Mouse (Mus musculus) urinary bladder, postnatal 4 days (tissue): Measurements from ENCODE around the gene Cs.
"Not testable (repeated sequence)": the region's sequence is repeated elsewhere in the genome, so short reads cannot be mapped to it uniquely, and the experiment has no call there.

Experiments
- DNase-seq, 2 experiments: peaks; one replicate each; pipeline ENCODE4 v3.0.0; 2021 to 2022; ENCODE audit warnings: low spot score in 2 of 2

The Cs gene

DNA sequence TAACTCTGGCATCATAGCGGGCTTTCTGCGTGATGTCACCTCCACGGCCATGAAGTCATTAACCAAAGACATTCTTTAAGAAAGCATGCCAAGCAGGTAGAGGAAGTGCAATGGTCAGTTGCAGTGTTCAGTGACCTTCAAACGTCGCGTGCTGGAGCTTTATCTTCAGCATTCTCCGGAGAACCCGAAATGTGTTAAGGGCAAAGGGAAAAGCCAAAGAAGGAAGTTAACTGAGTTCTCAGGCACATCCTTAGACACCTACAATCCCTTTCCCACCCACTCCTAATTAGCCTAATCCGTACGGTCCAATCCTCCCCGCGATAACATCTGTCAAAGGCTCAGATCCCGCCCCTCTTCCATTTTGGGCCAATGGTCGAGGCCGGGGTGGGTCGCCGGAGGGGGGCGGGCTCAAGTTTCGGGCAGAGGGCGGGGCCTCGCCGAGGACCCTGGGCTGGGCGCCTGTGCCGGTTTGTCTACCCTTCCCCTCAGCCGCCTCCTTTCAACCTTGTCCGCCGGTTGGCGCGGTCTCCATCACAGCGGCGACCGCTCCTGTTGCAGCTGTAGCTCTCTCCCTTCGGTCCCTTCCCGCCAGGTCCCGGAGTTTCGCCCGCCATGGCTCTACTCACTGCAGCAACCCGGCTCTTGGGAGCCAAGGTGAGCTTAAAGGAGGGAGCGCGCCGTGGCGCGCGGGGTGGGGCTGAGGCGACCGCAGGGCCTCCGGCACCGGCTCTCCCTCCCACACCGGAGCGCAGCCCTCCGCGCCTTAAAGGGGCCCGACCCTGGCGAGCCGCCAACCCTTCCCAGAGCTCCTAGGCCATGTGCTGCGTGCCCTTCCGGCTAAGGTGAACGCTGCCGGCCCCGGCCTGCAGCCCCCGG is at the start of gene Cs:
Gene Cs (plus strand): TSS at position 429 of the 876 bp plus-strand sequence.
- peak; percentile 96 to 97 for DNase-seq

DNA sequence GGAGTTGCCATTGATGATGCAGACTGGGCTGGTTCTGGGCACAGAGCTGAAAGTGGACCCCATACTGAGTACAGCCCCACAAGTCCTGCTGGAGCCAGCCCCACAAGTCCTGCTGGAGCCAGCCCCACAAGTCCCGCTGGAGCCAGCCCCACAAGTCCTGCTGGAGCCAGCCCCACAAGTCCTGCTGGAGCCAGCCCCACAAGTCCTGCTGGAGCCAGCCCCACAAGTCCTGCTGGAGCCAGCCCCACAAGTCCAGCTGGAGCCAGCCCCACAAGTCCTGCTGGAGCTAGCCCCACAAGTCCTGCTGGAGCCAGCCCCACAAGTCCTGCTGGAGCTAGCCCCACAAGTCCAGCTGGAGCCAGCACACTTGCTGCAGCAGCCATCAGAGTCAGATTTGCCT is 46.9 kb upstream of the Cs start:
- not testable (repeated sequence) for DNase-seq

DNA sequence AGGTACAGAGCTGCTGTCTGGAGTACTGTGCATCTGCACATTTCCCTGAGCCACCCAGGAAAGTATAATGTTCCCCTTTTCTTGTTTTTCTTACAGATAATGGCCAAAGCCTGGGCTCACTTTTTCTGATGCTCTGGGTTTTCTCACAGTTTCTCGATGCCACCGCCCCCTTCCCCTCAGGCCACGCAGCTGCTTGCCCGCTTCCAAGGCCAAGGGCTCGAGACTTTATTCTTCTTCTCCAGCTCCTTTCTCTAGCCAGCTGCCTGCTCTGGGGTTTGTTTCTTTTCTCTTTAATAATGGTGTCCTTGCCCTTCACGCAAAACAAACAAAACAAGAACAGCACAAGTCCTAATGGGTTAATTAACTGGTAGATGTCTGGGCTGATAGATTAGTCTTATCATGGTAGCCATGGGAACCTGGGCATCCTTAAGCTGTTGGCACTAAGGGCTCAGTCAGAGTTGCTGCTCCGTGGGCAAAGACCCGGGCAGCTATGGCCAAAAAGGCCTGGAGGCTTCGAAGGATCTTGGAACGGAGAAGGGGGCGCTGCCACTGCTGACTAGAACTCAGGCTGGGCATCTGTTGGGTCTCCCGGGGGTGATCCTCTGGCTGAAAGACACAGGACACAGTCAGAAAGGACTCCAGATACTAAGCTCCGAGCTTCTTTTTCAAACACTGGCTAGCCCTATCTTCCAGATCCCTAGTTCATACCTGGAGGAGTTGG is 41.0 kb upstream of the Cs start:
- no peak for DNase-seq

DNA sequence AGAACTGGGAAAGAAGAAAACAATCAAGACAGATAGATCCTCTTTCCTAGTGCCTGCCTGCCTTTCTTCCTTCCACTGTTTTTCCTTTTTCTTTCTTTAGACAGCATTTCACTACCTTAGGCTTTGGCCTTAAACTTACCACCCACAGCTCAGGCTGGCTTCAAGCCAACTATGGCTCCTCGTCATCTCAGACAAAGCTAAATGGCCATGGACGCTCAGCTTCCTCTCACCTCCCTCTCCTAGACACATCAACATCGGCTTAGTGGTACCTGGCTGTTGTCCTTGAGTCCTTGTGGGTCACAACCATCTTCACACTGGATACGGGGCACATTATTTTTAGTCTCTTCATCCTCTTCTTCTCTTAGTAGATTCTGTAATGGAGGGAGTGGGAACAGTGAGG is 40.3 kb upstream of the Cs start:
- no peak for DNase-seq

DNA sequence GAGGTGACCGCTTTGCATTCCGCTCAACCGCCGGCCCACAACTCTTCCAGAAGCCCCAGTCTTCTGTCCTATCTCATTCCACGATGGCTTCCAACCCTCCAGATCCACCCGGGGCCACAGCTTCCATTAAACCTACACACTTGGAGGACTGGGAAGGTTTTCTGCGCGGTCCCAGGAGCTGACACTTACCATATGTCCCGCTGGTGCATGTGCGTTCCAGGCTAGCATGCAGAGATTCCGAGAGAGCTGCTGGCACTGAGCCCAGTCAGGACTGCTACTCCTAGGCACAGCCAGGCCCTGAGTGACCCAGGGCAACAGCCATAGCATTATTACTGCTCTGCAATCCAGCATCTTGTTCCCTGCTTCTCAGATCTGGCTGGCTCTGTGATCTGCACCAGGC is 39.9 kb upstream of the Cs start:
- peak in 1 of 2 experiments; percentile 70 for DNase-seq

DNA sequence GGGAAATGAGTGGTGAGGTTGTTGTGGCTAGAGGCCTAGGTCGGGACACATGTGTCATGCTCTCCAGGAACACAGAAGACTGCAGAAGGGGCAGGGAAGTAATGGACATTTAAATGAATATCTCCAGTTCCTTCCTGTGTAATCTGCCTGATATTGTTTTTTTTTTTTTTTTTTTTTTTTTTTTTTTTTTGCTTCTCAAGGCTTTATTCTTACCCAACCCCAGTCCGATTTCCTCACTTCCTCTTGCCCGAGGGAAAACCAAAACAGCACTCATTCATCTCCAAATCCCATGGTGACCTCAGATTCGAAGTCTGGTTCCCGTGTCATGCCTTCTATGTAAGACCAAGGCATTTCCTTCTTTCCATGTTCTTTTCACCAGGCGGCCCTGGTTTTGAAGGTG is 39.3 kb upstream of the Cs start:
- no peak for DNase-seq

DNA sequence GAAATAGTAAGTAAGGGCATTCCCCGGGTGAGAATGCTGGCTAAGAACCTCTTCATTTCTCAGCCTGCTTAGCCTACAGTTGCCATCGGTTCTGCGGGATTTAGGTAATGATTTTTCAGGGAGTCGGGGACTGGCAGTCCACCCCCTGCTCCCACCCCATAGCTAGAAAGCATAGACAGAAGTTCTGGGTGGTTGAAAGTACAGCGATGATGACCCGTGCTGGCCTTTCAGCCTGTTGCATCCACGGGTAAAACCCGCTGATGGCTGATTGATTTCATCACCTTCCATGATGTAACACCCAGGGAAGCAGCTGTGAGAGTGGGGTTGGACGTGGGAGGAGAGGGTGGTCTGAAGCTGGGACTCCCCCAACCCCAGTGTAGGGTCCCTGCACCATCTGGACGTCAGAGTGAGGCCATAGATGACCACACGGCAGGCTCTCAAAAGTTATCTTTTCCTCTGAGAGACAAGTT is 38.8 kb upstream of the Cs start, which contains the start of gene Il23a:
Gene Il23a (minus strand): TSS at position 51 of the 470 bp plus-strand sequence.
- no peak for DNase-seq

DNA sequence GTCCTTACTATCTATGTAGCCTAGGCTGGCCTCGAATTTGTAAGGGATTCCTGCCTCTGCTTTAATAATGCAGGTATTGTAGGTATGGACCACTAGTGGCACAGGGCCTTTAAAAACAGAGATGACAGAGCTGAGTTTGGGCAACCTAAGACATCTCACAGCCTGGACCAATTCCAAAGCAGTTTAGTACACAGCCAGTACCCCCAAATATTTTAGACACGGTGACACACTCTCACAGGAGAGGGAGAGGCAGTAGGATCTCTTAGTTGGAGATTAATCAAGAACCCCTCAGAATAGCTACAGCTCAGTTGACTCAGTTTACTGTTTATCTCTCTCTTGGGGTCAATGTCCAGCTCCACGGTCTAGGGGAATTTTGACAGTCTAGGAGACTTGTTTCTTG is 35.2 kb upstream of the Cs start:
- DNase-seq = no peak

DNA sequence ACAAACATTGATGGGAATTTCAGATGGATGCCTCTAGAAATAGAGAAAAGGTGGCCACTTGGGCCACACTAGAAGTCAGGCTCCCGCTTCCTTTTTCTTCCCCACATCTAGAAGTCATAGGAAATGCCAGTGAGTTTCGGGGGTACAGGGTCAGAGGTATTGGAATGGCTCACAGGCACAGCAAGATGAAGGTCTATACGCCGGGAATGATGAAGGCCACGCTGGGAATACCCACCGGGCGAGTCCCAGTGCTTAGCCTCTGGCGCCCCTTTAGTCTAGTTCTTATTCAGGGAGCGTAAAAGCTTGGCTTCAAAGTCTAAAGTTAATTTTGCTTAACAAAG is 34.8 kb upstream of the Cs start:
- no peak for DNase-seq

DNA sequence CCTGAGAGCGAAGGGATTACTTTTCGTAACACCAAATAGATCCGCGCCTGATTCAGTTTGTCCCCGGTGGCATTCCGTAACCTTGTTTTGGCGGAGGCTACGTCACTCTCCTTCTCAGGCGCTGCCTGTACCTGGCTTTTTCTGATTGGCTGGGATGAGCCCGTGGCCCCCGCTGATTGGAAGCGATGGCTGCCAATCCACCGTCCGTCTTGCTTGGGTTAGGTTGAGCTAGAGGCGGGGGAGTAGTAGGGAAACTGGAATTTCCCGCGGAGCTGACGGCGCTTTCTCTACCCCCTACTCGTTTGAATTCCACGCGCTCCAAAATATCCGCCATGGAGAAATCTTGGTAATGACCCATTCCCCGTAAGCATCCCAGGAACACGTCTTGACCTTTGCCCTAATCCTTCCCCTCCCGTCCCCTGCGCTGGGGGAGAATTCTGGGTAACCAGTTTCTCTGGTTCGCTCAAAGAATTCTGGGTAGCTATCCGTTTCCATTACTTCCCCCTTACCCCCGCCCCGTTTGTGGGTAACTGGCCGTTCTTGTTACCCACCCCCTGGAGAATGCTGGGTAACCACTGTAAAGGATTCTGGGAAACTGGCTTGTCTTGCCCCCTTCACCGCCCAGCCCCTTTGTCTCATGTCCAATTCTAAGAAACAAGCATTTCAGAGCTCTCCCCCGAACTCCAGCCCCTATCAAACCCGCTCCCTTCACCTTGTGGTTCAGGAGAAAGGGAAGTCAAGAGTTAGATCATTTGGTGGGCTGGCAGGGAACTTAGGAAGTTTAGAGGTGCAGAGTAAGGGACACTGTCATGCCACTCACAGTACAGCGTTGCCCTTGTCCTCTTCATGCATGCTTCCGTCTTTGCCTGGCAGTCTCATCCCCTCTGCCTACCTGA is 34.2 kb upstream of the Cs start, which contains the start of gene Pan2:
Gene Pan2 (plus strand): TSS at position 210 of the 896 bp plus-strand sequence.
- peak; percentile 100 for DNase-seq

DNA sequence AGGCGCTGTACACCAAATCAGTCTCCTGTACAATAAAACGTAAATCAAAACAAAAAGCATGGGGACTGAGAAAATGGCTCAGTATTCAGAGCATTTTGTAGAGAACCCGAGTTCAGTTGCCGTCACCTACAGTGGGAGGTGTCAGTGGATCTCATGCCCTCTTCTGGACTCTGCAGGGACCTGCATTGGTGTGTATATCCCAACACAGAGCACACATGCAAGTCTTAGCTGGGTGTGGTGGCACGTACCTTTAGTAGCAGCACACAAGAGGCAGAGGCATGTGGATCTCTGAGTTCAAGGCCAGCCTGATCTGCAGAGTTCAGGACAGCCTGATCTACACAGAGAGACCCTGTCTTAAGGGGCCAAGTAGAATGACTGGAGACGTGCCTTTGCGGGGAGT is 27.9 kb upstream of the Cs start:
- DNase-seq = no peak

DNA sequence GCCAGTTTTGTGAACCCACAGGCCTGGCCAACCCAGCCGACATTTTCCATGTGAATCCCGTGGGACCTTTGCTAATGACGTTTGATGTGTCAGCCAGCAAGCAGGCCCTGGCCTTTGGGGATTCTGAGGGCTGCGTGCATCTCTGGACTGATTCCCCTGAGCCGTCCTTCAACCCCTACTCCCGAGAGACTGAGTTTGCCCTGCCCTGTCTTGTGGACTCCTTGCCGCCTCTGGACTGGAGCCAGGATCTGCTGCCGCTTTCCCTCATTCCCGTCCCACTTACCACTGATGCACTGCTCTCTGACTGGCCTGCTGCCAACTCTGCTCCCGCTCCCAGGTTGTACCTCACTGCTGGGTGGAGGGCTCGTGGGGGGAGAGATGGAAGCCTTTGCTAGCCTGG is 27.4 kb upstream of the Cs start:
- peak in 1 of 2 experiments; percentile 65 for DNase-seq

DNA sequence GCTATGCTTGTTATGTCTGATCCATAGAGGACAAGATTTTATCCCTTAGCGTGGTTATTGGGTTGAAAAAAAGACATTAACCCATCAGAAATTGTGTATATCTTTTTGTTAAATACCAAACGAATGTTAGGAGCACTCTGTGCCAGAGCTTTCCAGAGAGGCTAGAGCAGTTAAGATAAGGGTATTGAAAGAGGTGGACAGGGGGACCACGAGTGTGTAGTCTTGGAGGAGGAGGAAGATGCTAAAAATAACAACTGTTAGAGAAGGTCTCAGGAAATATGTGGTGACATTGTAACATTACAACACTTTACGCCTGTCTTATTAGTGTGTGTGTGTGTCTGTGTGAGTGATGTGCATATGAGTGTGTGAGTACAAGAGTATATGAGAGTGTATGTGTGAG is 26.6 kb upstream of the Cs start:
- DNase-seq = no peak

DNA sequence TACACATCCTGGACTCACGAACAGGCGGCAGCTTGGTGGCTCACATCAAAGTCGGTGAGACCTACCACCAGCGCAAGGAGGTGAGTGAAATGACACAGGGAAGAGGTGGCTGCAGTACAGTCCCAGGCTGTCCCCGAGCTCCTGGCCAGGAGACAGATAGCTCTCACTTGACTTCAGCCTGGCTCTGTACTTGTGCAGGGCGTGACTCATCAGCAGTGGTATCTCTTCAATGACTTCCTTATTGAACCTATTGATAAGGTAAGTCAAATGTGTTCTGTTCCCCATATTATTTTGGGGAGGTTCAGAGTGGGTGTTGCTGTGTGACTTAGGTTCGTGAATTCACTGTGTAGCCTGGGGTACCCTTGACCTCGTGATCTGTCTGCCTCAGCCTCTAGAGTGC is 22.0 kb upstream of the Cs start:
- no peak for DNase-seq

DNA sequence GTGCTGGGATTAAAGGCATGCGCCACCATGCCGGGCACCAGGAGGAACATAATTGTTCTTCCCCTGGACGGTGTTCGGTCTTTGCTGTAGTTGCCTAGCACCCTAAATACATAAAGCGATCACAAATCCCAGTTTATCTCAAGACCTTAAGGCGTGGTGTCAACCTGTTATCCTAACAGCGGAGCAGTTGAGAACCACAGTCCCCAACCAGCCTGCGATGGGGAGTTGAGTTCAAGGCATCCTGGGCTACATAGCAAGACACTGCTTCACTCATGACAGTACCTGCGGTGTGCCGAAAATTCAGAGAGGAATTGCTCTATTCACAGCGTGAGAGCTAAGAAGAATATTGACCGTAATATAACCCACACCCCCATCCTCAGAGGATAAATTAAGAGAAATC is 15.9 kb upstream of the Cs start:
- DNase-seq = no peak

DNA sequence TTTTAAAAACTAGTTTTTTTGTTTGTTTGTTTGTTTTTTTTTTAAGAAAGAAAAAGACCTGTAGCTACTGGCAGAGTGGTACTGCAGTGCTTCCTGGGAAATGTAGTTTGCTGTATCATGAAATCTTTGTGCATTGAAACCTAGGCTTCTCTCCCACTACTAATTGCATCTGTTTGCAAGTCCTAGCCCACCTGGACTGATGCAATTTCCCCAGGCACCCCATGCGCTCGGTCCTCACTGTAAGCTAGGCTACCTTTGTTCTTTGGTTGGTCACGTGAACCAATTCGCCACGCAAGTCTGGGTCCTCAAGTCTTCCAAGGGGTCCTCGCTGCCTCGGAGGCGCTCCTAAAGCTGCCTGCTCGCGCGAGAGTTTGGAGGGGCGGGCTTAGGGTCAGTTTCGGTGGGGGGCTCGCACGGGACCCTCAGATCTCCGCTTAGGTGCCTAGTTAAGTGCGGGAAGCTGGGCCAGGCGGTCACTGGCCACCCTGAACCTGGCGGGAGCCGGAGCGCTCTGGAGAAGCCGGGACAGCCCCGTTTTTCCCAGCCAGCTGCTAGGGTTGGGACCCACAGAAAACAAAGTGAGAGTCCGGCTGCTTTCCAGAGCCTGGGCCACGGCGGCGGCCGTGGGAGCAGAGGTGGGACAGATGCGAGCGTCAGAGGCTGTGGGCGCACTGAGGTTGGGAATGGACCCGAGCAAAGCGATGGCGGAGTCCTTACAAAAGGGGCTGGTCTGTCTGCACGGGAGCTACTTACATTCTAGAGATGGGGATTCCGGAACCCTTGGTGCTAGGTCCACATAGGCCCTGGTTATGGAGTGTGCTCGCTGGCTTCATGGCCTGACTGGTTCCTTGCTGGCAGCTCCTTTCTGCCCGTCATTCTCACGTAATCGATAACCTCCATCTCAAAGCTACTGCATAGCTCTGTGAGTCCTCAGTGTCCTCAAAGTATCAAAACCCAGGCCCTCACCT is 15.1 kb upstream of the Cs start, which contains the start of gene Cnpy2:
Gene Cnpy2 (plus strand): TSS at position 319 of the 968 bp plus-strand sequence.
- DNase-seq = peak; percentile 84 to 87

DNA sequence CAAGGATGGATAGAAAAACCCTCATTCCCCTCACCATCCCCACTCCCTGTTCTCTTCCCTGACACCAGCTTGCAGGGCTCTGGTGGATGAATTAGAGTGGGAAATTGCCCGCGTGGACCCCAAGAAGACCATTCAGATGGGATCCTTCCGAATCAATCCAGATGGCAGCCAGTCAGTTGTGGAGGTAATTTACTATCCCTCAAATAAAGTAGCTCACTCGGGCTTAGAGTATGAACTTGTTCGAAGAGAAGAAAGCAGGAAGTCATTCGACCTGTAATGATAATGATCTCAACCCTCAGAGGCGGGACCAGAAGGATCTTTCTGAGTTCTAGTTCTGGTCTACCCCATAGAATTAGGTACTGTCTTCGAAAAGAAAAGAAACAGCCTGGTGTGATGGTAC is 14.0 kb upstream of the Cs start:
- DNase-seq = no peak

DNA sequence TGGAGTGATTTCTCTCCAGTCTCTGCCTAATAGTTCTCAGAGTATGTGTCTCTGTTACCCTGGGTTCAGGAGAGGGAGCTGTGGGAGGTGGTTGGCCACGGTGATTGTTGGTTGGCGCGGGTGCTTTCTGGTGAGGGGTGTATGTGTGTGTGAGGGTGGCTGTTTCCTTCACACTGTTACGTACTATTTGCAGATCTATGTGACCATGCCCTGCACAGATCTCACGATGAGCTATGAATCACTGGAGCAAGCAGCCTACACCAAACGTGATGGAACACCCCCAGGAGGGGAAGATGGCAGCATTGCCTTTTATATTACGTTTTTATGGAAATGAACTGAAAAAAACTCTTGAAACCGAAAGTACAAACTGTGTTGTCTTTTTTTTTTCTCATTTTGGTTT is 10.7 kb upstream of the Cs start:
- DNase-seq = no peak

DNA sequence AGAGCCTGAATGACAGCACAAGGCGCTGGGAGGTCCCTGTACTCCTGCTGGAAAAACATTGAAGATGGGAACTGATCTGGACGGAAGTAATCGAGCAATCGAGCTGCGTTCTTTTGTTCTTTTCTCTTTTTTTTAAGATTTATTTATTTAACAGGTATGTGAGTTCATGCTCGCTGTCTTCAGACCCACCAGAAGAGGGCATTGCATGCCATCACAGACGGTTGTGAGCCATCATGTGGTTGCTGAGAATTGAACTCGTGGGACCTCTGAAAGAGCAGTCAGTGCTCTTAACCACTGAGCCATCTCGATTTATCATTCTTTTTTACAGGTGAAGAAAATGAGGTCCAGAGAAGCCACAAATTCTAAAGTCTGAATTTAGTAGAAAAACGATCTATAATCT is 9.9 kb upstream of the Cs start:
- no peak for DNase-seq

DNA sequence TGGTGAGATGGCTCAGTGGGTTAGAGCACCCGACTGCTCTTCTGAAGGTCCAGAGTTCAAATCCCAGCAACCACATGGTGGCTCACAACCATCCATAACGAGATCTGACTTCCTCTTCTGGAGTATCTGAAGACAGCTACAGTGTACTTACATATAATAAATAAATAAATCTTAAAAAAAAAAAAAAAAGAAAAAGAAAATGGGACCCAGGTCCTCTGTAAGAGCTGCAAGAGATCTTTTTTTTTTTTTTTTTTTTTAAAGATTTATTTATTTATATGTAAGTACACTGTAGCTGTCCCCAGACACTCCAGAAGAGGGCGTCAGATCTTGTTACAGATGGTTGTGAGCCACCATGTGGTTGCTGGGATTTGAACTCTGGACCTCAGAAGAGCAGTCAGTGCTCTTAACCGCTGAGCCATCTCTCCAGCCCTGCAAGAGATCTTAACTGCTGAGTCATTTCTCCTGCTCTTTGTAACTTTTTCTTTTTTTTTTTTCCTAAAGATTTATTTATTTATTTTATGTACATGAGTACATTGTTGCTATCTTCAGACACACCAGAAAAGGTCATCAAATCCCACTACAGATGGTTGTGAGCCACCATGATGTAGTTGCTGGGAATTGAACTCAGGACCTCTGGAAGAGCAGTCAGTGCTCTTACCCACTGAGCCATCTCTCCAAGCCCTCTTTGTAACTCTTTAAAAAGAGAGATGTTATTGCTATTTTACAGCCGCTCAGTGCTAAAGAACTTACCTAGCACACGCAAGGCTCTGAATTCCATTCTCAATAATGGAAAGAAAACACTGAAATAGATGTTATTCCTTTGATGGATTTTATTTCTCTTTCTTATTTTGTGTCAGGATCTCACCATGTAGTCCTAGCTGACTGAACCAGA is 4.9 kb upstream of the Cs start:
- DNase-seq = not testable (repeated sequence)
